Mouse (Mus musculus) kidney, postnatal 4 days (tissue): Measurements from ENCODE around the gene Chd3.

Experiments
- DNase-seq, 2 experiments: peaks; one replicate each; pipeline ENCODE4 v3.0.0; 2021; ENCODE audit warnings: mixed read lengths in 2 of 2

Chd3 gene

GRCm38 (mm10) chr11:69364376-69364775 lies 4.8 kb downstream of the Chd3 start:
- DNase-seq: no peak

- no peak for DNase-seq
These were observed 6.7 kb downstream of the Chd3 start for GRCm38 (mm10) chr11:69362479-69362878.

- DNase-seq: no peak
These were observed 7.2 kb downstream of the Chd3 start for GRCm38 (mm10) chr11:69362021-69362420.

- no peak for DNase-seq
These were observed 11.5 kb downstream of the Chd3 start for GRCm38 (mm10) chr11:69357690-69358089.

- no peak for DNase-seq
These were observed 12.7 kb downstream of the Chd3 start for GRCm38 (mm10) chr11:69356544-69356943.

- DNase-seq: no peak
These were observed 22.8 kb downstream of the Chd3 start for GRCm38 (mm10) chr11:69346441-69346840.

- DNase-seq: peak; percentile 81 to 87
These were observed 28.8 kb downstream of the Chd3 start, which contains the start of gene Rnf227 for GRCm38 (mm10) chr11:69340161-69341131. TSS of gene Rnf227 (plus strand) at chr11:69340461.

- no peak for DNase-seq
These were observed 34.4 kb downstream of the Chd3 start for GRCm38 (mm10) chr11:69334796-69335195.

GRCm38 (mm10) chr11:69333922-69334321 lies 35.3 kb downstream of the Chd3 start:
- DNase-seq: no peak

- peak; percentile 55 to 70 for DNase-seq
These were observed 36.4 kb downstream of the Chd3 start for GRCm38 (mm10) chr11:69332713-69333253.

GRCm38 (mm10) chr11:69331929-69332405 lies 37.2 kb downstream of the Chd3 start:
- peak; percentile 87 to 92 for DNase-seq

- DNase-seq: no peak
These were observed 38.1 kb downstream of the Chd3 start for GRCm38 (mm10) chr11:69331152-69331551.

GRCm38 (mm10) chr11:69328517-69328916 lies 40.7 kb downstream of the Chd3 start:
- DNase-seq: no peak

- DNase-seq: no peak
These were observed 41.6 kb downstream of the Chd3 start for GRCm38 (mm10) chr11:69327648-69328047.

- DNase-seq: no peak
These were observed 42.1 kb downstream of the Chd3 start for GRCm38 (mm10) chr11:69327157-69327442.

- DNase-seq: peak; percentile 49 to 68
These were observed 42.6 kb downstream of the Chd3 start for GRCm38 (mm10) chr11:69326408-69327156.

GRCm38 (mm10) chr11:69325628-69326407 lies 43.4 kb downstream of the Chd3 start, which contains the start of gene Kcnab3:
TSS of gene Kcnab3 (plus strand) at chr11:69326258.
- peak; percentile 90 to 93 for DNase-seq

GRCm38 (mm10) chr11:69324749-69325148 lies 44.5 kb downstream of the Chd3 start:
- DNase-seq: no peak

GRCm38 (mm10) chr11:69323667-69324111 lies 45.5 kb downstream of the Chd3 start, which contains the start of the genes Cntrob and Trappc1:
TSS of gene Cntrob (minus strand) at chr11:69323775.
TSS of gene Trappc1 (plus strand) at chr11:69323980.
- peak; percentile 99 to 100 for DNase-seq

GRCm38 (mm10) chr11:69322693-69323471 lies 46.3 kb downstream of the Chd3 start:
- peak in 1 of 2 experiments; percentile 33 for DNase-seq

- DNase-seq: no peak
These were observed 47.2 kb downstream of the Chd3 start for GRCm38 (mm10) chr11:69322010-69322409.
